Mouse (Mus musculus) 3134 (cell line): ENCODE results near the gene Efnb1.
A peak's percentile ranks its signal among the peaks of the same experiment; 100 is the strongest.
"Not testable (repeated sequence)": the region's sequence is repeated elsewhere in the genome, so short reads cannot be mapped to it uniquely, and the experiment has no call there.

ENCODE experiments used
- DNase-seq: peaks from one replicate; pipeline ENCODE4 v3.0.0-alpha.2; 2011; ENCODE audit warnings: low spot score; ENCODE audit not compliant: insufficient read length; ENCODE audit errors: extremely low read depth

Efnb1 gene

GRCm38 (mm10) chrX:99135523-99136258, at the start of gene Efnb1:
Gene Efnb1, plus strand, starts transcription at chrX:99136130.
- DNase-seq: peak; percentile 89

GRCm38 (mm10) chrX:99092704-99093103, 43.2 kb upstream of the Efnb1 start:
- DNase-seq: no peak

- DNase-seq: not testable (repeated sequence)
Observed at GRCm38 (mm10) chrX:99111088-99111724, 24.7 kb upstream of the Efnb1 start.

- no peak for DNase-seq
Observed at GRCm38 (mm10) chrX:99119510-99119909, 16.4 kb upstream of the Efnb1 start.

- no peak for DNase-seq
Observed at GRCm38 (mm10) chrX:99130059-99130458, 5.9 kb upstream of the Efnb1 start.

- no peak for DNase-seq
Observed at GRCm38 (mm10) chrX:99132573-99132972, 3.4 kb upstream of the Efnb1 start.

GRCm38 (mm10) chrX:99134891-99135290, 1.0 kb upstream of the Efnb1 start:
- peak; percentile 70 for DNase-seq

GRCm38 (mm10) chrX:99136431-99136966, 569 bp downstream of the Efnb1 start:
- peak; percentile 74 for DNase-seq

GRCm38 (mm10) chrX:99137143-99137870, 1.4 kb downstream of the Efnb1 start:
- DNase-seq: no peak

GRCm38 (mm10) chrX:99137928-99138740, 2.2 kb downstream of the Efnb1 start:
- no peak for DNase-seq

GRCm38 (mm10) chrX:99141079-99141478, 5.1 kb downstream of the Efnb1 start:
- no peak for DNase-seq

- no peak for DNase-seq
Observed at GRCm38 (mm10) chrX:99141900-99142299, 6.0 kb downstream of the Efnb1 start.

GRCm38 (mm10) chrX:99145561-99145960, 9.6 kb downstream of the Efnb1 start:
- DNase-seq: no peak

GRCm38 (mm10) chrX:99148061-99148905, 12.4 kb downstream of the Efnb1 start:
- no peak for DNase-seq

- DNase-seq: no peak
Observed at GRCm38 (mm10) chrX:99149047-99149446, 13.1 kb downstream of the Efnb1 start.

GRCm38 (mm10) chrX:99149900-99150299, 14.0 kb downstream of the Efnb1 start:
- no peak for DNase-seq

- DNase-seq: no peak
Observed at GRCm38 (mm10) chrX:99150712-99151111, 14.8 kb downstream of the Efnb1 start.

- no peak for DNase-seq
Observed at GRCm38 (mm10) chrX:99151434-99151833, 15.5 kb downstream of the Efnb1 start.

GRCm38 (mm10) chrX:99152141-99152540, 16.2 kb downstream of the Efnb1 start:
- DNase-seq: no peak
